Mouse (Mus musculus) brain, embryonic 18.5 days (tissue): ENCODE measurements around the gene Dytn.
"Not testable (repeated sequence)": the region's sequence is repeated elsewhere in the genome, so short reads cannot be mapped to it uniquely, and the experiment has no call there.

Experiments
- DNase-seq: peaks from one replicate; pipeline ENCODE4 v3.0.0-alpha.2; 2012; ENCODE audit warnings: low read depth, low spot score

Gene Dytn

DNA sequence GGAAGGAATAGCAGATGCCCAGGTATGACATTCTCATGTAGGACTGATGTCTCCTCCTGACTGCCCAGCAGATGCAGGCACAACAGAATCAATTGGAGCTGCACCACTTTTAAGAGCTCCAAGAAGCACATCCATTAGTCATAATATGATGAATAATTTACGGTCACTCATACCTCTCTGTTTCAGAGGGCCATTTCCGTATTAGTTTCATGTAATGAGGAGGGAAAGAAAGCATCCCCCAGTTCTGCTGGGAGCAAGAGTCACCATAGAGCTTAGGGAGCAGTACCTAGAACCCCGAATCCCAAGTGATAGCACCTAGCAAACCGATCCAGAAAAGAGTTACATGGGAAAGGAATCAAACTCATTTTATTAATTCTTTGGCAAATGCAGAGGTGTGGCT, at the start of gene Dytn:
Gene Dytn, minus strand, starts transcription at position 101 of the 400 bp plus-strand sequence.
- no peak for DNase-seq

DNA sequence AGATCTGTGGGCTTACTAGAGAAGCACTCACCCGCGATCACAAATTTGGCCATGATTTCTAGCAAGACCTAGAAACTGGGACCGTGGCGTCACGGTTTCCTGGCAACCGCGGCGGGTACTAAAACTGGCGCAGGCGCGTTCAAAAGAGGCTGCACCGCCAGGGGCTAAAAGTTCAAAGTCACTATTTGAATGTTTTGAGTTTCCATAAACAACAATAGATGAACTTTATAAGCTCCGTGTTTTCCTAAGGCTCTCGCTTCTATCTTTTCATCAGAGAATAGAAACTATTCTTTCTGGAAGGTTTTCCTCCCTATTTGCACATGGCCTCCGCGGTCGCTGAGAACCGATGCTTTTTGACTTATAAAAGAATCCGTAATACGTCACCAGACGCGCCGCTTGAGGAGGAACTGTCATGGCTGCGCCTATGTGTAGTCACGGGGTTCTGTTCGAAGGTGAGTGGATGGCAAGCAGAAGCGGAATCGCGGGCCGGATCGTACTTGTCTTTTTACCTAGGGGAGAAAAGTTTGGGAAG, 43.6 kb upstream of the Dytn start, which contains the start of the genes Mdh1b and Fastkd2:
Gene Mdh1b, minus strand, starts transcription at position 79 of the 532 bp plus-strand sequence.
Gene Fastkd2, plus strand, starts transcription at position 375 of the 532 bp plus-strand sequence.
- peak; percentile 90 for DNase-seq

DNA sequence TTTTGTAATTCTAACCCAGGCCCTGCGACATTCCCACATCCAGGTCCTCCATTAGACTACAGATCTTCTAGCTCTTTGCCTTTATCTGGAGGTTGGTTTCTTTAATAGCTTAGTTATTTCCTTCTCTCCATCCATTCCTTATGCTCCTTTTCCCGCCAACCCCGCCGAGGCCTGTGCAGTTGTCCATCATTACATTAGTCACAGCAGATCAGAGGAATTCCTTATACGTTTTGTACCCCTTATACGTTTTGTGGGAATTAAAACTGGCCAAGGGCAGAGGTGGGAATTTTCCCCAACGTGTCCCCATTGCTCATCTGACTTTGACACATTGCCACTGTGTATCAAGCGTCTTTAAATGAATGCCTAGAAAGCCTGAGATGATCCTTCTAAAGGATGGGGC, 43.1 kb upstream of the Dytn start:
- DNase-seq, result no peak

DNA sequence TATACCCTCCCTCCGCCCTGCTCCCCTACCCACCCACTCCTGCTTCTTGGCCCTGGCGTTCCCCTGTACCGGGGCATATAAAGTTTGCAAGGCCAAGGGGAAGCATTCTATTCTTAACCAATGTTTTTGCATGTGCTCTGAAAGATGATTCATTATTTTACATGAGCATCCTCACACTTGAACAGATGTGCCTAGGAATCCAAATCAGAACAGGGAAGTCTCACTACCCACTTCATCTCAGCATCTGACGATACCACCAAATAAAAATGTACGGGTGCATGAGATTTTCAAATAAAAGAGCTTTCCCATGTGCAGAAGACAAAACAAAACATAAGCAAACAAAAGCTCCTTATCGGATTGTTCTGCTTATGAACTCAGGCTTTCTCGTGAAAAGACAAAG, 33.4 kb upstream of the Dytn start:
- DNase-seq, result no peak

DNA sequence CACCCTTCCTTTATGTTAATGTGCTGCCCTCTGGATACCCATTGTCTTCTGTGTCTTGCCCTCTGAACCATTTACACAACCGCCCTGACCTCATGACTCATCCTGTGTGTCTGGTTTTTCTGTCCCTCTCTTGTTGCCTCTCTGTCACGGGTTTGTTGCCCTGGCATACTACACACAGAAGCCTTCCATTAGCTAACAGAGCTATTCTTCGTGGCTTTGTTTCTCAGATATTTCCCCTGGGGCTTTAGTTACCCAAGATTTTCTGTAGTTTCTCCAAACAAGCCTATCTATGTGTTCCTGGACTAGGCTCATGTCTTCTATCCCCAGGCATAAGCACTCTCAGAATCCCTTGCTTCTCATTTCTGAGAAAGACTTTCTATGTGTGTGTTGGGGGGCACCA, 22.1 kb upstream of the Dytn start:
- DNase-seq, result no peak

DNA sequence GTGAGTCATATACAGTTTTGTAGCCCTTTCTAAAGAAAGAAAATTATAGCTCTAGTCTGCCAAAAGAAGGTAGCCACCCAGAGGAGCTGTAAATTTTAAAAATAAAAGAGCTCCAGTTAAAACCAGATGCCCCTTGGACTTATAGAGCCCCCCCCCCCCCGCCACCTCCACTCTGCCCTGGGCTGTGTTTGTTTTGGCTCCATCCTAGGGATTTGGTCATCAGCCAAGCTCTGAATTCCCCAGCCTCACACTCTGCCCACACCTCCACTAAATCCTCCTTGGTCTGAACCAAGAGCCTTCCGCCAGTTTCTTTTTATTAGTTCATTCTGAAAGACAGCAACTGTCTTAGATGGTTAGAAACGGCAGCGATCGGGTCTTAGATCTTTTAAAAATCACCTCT, 19.0 kb upstream of the Dytn start:
- DNase-seq, result no peak

DNA sequence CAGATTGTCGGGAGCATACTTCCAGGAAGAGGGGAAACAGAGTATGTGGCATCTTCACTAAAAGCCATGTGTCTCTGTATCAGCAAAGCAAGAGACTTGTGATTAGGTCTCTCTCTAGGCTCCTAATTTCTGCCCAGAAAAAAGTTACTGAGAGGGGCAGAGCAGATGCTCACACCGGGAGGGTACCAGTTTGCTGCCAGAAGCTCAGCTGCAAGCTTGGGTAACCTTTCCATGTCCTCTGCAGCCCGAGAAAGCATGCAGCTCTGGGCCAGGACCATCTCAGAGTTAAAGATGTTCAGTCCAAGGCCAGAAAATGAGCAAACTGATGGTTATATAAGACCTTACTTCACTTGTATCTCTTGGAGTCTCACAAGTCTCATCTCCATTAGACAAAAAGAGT, 10.1 kb upstream of the Dytn start:
- DNase-seq, result no peak

DNA sequence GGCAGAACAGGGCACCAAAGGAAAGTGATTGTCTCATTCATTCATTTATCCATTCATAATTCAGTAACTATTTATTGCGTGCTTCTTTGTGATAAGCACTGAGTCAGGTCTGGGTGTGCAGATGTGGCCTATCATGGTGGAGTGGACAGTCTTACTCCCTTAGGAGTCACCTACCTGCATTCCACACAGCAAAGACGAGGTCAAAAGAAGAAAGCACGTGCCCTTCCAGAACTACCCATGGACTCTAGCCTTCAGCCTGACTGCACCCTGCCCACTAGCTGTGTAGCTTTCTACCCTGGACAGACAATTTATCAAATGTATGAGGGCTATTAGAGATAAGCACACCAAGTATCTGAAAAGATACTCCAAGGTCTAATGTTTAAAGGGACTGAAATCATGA, 10.8 kb downstream of the Dytn start:
- DNase-seq, result no peak

DNA sequence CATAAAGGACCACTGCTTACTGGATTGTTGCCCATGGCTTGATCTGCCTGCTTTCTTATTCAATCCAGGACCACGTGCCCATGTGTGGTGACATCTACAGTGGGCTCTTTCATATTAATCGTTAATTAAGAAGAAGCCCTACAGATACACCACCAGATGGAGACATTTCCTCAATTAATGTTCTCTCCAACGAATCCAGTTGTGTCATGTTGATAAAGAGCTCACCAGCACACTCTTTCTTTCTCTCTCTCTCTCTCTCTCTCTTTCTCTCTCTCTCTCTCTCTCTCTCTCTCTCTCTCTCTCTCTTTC, 17.9 kb downstream of the Dytn start:
- DNase-seq, result peak; percentile 78

DNA sequence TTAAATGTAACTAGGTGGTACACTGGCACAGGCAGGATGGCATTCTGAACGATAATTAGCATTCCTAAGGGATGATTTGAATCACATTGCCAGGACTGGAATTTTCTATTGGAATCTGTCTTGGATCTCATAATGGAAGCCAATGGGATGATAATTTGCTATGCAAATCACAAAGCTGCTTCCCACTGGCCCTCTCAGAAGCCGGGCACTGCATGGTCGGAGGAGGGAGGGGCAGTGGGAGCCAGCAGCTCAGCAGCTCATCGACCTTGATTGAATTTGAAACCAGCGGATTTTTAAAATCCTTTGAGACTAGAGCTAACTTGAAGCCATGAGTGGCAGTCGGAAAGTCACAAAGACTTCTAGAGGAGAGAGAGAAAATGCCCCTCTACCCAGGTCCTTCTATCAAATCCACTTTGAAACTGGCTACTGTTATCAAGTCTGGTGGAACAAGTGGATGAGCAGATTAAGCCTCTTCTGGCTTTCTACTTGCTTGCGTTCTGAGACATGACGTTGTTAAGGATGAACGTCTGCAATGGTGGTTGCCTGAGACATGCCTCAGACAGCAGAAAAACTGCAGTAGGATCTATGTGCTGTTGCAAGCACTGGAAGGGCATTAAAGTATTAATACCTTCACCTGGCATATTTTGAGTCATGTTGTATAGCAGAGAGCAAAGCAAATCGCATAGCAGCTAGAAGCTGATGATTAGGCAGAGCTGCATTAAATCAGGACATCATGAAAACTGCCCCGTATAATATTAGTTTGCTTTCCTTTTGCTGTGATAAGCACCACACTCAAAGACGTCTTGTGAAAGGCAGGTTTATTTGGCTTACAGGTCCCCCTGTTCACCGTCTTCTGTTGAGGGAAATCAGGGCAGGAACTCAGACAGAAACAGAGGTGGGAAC, 18.5 kb downstream of the Dytn start:
- no peak for DNase-seq

DNA sequence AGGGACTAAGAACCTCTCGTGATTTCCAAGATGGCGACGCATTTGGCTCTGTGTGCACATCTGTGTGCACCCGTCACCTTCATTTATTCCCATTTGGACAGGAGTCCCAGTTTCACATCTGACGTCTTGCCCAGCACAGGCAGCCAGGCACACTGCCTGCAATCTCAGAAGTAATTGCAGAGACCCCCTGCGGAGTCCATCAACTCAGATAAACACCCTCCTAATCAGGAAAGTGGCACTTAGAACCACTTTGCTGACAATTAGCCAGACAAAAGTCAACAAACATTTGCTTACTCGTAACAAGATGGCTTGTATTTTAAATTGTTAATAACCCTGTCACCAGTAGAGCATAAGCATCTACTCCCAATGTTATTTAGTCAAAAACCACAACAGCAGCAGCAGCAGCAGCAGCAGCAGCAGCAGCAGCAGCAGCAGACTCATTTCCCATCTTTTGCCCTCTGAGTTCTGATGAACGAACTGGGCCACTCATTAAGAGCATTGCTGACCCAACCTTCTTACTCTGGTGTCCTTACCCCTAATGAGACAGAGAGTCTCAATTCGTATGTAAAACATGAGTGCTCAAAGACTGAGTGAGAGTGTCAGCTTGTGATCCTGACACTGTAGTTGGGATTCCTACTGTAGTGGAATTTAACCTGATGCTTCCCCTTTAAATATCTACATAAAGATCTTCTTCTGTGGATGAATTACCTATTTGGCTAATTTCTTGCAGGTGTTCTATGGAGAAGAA, 19.4 kb downstream of the Dytn start:
- no peak for DNase-seq

DNA sequence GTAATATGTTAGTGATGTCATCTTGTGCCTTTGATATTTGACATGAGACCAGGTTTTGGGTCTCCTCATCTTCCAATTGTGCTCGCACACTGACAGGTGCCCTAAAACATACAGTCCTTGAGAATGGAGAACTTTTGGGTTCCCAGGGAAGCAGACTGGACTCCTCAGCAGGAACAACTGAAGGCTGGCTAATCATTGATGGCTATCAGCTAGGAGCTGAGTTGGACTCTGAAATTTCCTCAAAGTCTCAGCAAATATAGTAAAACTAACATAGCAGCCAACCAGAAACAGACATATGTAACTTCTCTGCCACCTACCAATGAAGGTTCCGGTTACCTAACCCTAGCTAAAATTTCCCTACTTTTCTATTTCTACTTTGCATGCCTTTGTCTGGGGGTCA, 20.6 kb downstream of the Dytn start:
- DNase-seq, result no peak

DNA sequence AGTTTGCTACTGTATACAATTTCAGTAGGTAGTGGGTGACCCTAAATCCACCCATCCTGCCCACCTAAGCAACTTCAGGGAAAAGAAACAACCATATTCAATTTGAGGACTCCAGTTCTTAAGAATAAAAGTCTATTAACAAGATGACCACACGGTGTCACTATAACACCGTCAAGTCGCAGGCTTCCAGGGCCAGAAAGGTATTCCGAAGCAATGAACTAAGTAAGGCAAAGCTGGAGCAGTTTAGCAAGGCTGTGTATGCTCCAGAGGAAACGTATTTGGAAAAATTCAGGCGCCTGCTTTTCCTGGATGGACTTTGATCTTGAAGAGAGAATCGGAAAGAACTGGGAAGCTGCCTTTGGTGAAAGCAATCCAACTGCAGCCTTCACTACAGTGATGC, 27.1 kb downstream of the Dytn start:
- no peak for DNase-seq

DNA sequence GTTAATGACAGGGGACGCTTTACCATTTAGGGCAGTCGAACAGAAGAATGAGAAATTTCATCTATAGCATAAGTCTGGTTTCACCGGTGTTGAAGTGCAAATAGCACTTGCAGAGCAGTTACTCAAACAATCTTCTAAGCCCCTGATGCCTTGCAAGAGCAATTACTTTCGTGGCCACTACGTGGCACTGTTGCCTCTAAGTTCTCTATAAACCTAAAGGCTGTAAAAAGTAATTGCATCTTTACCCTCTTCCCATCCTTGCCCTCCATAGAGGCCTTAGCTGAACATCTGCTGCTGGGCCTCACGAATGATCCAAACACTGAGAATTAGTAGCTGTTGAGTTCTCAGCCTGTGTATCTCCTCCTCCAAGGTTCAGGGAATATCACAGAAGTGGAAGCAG, 28.7 kb downstream of the Dytn start:
- DNase-seq, result no peak

DNA sequence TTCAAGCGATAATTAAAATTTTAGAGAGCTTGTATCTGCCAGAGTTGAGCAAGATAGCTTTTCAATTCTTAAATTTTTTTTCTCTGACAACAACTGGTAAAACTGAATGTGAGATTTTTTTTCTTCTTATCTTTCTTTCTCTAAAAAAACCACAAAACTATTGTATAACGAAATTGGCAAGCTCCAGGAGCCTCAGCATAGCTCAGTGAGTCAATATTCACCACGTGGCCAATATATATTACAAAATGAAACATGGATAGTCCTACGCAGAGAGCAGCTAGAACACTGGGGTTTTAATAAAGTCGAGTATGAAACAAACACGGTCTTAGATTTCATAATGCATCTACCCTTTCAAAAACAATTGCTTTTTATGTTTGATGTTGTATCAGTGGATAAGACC, 46.8 kb downstream of the Dytn start:
- DNase-seq, result no peak

DNA sequence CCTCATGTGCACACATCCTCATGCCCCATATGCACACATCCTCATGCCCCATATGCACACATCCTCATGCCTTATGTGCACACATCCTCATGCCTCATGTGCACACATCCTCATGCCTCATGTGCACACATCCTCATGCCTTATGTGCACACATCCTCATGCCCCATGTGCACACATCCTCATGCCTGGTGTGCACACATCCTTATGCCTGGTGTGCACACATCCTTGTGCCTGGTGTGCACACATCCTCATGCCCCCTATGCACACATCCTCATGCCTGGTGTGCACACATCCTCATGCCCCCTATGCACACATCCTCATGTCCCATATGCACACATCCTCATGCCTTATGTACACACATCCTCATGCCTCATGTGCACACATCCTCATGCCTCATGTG, 56.3 kb downstream of the Dytn start:
- not testable (repeated sequence) for DNase-seq

DNA sequence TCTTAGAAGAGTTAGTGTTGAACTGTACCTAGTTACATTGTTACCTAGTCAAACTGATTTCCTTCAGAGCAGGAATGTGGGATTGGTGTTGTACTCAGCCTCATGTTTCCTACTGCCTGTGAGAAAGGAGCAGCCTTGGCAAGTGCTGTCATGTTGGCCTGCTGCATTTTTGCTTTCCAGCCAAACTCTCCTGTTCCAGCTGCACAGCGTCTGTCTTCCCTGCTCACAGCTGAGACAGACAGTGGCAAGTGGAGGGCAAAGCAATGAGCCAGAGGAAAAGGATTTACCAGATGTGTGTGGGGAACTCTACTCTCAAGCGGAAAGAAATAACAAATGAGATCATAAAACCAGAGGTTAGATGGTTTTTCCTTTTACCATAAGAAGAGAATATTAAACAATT, 58.5 kb downstream of the Dytn start:
- DNase-seq, result no peak

DNA sequence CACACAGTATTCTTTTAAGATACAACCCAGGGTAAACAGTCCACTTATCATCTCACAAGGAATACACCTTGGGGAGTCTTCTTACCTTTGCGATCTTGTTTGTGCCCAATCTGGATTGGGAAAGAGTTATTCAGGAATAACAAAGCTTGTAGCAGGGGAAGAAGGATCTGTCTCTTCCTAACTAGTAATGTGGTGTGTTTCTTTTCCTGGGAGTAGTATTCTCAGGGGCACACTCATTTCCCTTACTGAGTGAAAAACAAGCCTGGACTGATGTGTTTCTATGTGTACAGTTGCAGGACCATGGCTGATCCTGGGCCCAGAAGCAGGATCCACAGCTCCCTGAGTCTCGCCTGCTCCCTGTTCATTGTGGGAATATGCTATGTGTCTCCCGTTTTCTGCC, 71.1 kb downstream of the Dytn start, which contains the start of gene Gm39653:
Gene Gm39653, plus strand, starts transcription at position 301 of the 400 bp plus-strand sequence.
- DNase-seq, result no peak

DNA sequence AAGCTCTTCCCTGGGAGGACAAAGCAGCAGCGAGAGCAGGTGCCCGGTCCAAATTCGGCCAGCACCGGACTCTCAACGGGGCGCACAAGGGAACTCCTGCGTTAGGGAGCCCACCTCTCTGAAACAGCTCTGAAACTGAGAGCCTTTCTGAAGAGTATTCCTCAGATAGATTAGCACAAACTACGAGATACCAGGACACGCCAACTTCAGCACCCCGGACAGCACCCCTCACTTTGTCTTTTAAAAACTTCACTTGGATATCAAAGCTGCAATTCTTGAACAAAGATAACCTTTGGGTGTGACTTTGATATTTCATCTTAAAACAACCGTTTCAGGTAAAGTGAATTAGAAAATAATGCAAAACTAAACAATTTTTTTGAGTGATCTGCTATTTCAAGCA, 72.1 kb downstream of the Dytn start:
- DNase-seq, result no peak

DNA sequence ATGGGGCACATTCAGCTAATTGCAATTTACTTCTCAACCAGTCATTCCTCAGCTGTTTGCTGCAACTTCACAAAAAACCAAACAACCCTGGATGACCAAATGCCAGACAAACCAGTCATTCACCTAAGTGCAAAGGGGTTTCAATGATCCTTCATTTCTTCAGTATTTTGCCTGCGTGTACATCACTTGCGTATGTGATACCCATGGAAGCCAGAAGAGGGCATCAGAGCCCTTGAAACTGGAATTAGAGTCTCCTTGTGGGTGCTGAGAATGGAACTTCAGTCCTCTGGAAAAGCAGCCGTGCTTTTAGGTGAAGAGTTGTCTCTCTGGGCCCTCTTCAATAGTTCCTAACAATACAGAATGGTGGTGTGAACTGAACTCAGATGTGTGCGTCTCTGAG, 77.1 kb downstream of the Dytn start:
- no peak for DNase-seq

DNA sequence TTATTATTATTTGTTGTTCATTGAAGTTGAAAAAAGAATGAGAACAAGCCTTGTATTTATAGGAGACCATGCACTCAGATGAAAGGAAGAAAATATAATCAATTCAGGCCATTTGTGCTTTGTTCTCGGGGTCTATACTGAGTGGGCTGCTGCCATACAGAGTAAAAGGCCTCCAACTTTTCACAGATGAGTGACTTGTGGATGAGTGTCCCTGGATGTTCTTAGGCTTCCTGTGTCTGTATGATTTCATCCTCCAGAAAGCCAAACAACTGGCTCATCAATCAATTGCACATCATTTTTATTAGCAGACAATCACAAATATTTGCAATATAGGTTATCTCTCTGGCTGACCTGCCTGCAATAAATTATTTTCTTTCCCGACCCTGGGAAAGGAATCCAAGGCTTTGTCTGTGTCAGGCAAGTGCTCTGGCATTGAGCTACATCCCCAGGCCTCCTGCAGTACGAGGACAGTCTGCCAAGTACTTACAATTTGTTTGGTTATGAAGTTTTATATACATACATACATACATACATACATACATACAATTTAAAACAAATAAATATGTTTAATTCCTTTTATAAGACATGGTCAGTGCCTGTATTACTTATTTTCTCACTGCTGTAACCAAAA, 82.7 kb downstream of the Dytn start:
- no peak for DNase-seq

DNA sequence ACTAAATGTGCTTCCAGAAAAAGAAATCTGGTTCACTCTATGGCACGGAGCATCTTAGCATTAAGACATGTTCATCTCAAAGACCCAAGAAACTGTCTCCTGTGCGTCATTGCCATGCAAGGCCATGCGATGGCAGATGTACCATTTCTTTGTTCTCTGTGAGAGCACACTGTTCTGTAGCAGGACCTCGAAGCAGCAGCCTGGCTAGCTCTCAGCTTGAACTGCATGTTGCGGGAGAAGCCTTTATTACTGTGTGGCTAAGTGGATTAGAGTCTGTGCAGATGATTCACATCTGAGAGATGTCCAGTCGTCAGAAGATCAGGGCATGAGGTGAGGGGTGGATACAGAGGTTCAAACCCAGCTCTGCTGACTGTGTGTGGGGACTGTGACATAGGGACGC, 99.9 kb downstream of the Dytn start:
- DNase-seq, result no peak
